Mouse (Mus musculus) small intestine, adult 2 months (tissue): ENCODE measurements around the gene Amt. TPM values are rescaled to one million over a fixed set of nuclear protein-coding genes. Genes with fewer than 3 reads are reported as not detected.

Source experiments
- H3K27ac ChIP-seq: fragments of 200-500 bp; 2 replicates; pipeline ENCODE4 v1.5.1; 2012; ENCODE audit warnings: low read depth, low read length, control low read depth, inconsistent platforms; ENCODE audit not compliant: insufficient read depth
- H3K27me3 ChIP-seq: fragments of 200-500 bp; 2 replicates; pipeline ENCODE4 v1.6.1; 2012; ENCODE audit warnings: mild to moderate bottlenecking, moderate library complexity, low read length, inconsistent platforms; ENCODE audit not compliant: control insufficient read depth, insufficient read depth
- H3K36me3 ChIP-seq: fragments of 200-500 bp; 2 replicates; pipeline ENCODE4 v1.6.1; 2012; ENCODE audit warnings: mild to moderate bottlenecking, low read length, control low read depth, inconsistent platforms; ENCODE audit not compliant: control insufficient read depth, insufficient read depth
- H3K4me1 ChIP-seq: fragments of 200-500 bp; 2 replicates; pipeline ENCODE4 v1.6.1; 2012; ENCODE audit warnings: low read length, inconsistent platforms, mixed read lengths; ENCODE audit not compliant: control insufficient read depth, insufficient read depth, insufficient read length
- H3K4me3 ChIP-seq: fragments of 200-500 bp; 2 replicates; pipeline ENCODE4 v1.5.1; 2012; ENCODE audit warnings: low read depth, mild to moderate bottlenecking, control low read depth, inconsistent platforms, low read length, moderate library complexity
- CTCF ChIP-seq: fragments of 200-500 bp; IDR thresholded peaks from 2 replicates; pipeline ENCODE4 v1.5.1; 2012; ENCODE audit warnings: low read depth, mild to moderate bottlenecking, control low read depth, inconsistent platforms, low read length, moderate library complexity, mixed read lengths; ENCODE audit not compliant: insufficient replicate concordance, insufficient read length; ENCODE audit errors: extremely low read depth
- POLR2A ChIP-seq: fragments of 200-500 bp; IDR thresholded peaks from 2 replicates; pipeline ENCODE4 v1.6.1; 2012; ENCODE audit warnings: low read depth, mild to moderate bottlenecking, control low read depth, inconsistent platforms, low read length, moderate library complexity
- WGBS: fragments of 180-500 bp; shearing (Covaris S2); methylation state at CpG from one replicate; pipeline ENCODE4 v1.1.7; 2018; 5-methylcytosine and 5-hydroxymethylcytosine counted together
- polyA plus RNA-seq: library from polyadenylated mRNA; depleted of rRNA; stranded (reverse); fragments of >200 nt; gene quantifications from 2 replicates; pipeline ENCODE4 v1.2.3, GENCODE M21; 2012; rRNA removed

Gene Amt
- polyA plus RNA-seq, result 1.4 and 1.9 TPM in 2 replicates

DNA sequence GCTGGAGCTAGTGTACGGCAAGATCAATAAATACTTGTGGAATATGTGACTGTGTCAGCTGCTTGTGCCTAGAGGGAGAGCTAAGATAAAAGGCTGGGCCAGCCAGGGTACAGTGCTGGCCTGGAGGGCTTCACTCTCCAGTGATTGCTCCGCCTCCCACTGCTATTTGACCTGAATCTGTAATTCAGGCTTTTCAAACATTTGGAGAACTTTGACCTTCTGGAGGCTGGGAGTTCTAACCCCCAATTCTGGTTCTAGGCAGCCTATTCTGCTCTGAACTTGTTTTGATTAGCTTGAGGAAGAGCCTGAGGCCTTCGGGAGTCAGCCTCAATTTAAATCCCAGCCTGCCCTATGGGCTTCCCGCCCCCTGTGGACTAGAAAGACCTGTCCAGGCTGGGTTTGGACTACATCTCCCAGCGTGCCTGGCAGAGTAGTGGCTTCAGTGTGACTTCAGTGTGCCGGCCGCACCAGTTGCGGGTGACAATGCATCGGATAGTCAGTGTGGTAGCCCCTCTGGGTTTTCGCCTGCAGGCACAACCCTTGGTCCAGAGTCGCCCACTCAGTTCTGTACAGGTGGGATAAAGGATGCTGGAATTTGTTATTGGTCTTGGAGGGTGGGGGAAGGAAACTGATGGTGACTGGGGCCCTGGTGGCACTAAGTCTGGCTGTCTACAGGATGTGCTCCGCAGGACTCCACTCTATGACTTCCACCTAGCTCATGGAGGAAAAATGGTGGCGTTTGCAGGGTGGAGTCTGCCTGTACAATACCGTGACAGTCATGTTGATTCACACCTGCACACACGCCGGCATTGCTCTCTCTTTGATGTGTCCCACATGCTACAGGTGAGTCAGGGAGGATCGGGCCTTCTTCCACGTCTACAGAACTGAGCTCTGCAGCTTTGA lies at the start of gene Amt:
Gene Amt, plus strand, starts transcription at position 401 of the 903 bp plus-strand sequence.
- 0 out of 2 replicates have a peak, but pooled peaks cover 2% of the 10 kb centered on the region for H3K4me1 ChIP-seq

DNA sequence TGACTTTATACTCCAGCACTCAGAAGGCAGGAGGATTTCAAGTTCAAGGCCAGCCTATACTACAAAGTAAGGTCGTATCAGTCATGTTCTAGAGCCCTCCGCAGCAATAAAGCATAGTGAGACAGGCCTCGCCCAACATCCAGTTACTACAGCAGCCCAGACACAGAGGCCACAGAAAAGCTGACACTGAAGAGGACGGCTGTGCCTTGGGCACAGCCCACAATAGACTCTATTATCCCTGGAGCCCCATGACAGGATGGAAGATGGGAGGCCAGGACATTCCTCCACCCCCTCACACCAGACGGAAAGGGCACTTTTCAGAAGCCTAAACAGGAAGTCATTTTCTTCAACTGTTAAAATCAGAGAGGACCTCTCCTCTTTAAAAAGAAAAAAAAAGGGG lies 47.7 kb upstream of the Amt start:
- WGBS, result 65% methylated on average over 5 of the region's 5 CpGs
- peaks cover 31% of the 10 kb centered on the region for H3K36me3 ChIP-seq

More for the DNA sequence above, at the start of gene Amt:
- no peaks in the 10 kb centered on the region for H3K27me3 ChIP-seq
- WGBS, result 30% methylated on average over 18 of the region's 18 CpGs
- no peak for TF ChIP-seq CTCF
- TF ChIP-seq POLR2A, result no peak
- H3K36me3 ChIP-seq, result peaks cover 4% of the 10 kb centered on the region; the same call in 1 of the 2 replicates
- no peak within 1 kb of the TSS for H3K4me3 ChIP-seq
- no peak within 1 kb of the TSS for H3K27ac ChIP-seq

DNA sequence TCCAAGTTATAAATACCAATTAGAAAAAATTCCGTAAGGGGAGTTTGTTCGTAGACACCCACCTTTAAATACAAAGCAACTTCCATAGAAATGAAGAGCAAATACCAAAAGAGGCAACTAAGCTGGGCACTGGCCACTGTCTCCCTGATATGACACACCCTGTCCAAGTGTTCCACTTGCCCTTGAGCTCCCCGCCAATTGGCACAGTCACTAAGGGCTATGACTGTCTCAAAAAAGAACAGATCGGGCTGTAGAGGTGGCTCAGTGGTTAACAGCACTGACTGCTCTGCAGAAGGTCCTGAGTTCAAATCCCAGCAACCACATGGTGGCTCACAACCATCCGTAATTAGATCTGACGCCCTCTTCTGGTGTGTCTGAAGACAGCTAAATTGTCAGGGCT lies 44.8 kb upstream of the Amt start:
- H3K4me1 ChIP-seq, result peaks cover 2% of the 10 kb centered on the region; the same call in 1 of the 2 replicates
- peaks cover 21% of the 10 kb centered on the region for H3K36me3 ChIP-seq
- no peak overlapping the region for H3K4me3 ChIP-seq
- H3K27me3 ChIP-seq, result no peaks in the 10 kb centered on the region
- 91% methylated on average over 6 of the region's 6 CpGs for WGBS
- H3K27ac ChIP-seq, result no peak overlapping the region
- no peak for TF ChIP-seq CTCF
- no peak for TF ChIP-seq POLR2A

More for the DNA sequence above, 47.7 kb upstream of the Amt start:
- no peaks in the 10 kb centered on the region for H3K27me3 ChIP-seq
- peaks cover 2% of the 10 kb centered on the region; the same call in 1 of the 2 replicates for H3K4me1 ChIP-seq
- TF ChIP-seq CTCF (no peak), POLR2A (no peak)
- H3K27ac ChIP-seq, result no peak overlapping the region
- no peak overlapping the region for H3K4me3 ChIP-seq

- 77% methylated on average over 7 of the region's 7 CpGs for WGBS
- Histone ChIP-seq H3K4me3 (no peak overlapping the region), H3K4me1 (no peaks in the 10 kb centered on the region), H3K36me3 (peaks cover 21% of the 10 kb centered on the region), H3K27ac (no peak overlapping the region), H3K27me3 (no peaks in the 10 kb centered on the region)
- TF ChIP-seq CTCF (no peak), POLR2A (no peak)
Observed at GRCm38 (mm10) chr9:108252766-108253165, 43.9 kb upstream of the Amt start.

DNA sequence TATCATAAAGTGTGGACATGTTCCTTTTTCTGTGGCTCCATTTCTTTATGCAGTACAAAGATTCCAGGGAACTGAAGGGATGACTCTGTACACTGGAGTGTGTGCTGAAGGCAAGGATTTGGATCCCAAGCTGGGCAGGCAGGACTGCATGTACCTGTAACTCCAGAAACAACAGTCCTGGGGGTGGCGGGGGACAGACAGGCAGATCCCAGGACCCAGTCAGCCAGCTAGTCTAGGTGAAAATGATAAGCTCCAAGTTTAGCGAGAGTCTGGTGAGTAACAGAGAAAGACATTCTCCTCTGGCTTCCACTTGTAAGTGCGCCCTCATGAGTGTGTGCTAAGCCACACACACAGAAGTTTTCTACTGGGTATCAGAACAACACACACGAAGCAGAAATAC lies 36.1 kb upstream of the Amt start:
- Histone ChIP-seq H3K36me3 (no peaks in the 10 kb centered on the region; the same call in 1 of the 2 replicates), H3K27ac (no peak overlapping the region), H3K4me1 (peaks cover 18% of the 10 kb centered on the region; the same call in 1 of the 2 replicates), H3K27me3 (no peaks in the 10 kb centered on the region), H3K4me3 (no peak overlapping the region)
- WGBS, result 62% methylated on average over 4 of the region's 4 CpGs
- no peak for TF ChIP-seq POLR2A
- no peak for TF ChIP-seq CTCF

DNA sequence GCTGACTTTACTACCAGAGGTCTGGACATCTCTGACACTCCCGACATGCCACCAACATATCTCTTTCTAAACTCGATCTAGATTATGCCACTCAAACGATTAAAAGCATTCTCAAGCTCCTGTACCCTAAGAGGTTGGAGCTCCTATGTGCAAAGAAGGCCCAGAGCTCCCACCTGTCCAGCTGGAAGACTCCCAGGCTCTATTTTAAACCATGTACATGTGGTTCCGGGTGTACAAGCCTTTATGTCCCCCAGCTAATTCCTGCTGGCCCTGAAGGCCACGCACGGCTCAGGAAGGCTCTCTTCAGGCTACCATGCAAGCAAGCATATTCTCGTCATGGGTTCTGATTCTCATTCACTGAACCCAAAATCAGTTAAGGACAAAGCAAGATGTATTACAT lies 34.8 kb upstream of the Amt start:
- 26% methylated on average over 7 of the region's 7 CpGs for WGBS
- Histone ChIP-seq H3K36me3 (no peaks in the 10 kb centered on the region), H3K27me3 (no peaks in the 10 kb centered on the region), H3K27ac (no peak overlapping the region), H3K4me1 (peaks cover 18% of the 10 kb centered on the region; the same call in 1 of the 2 replicates), H3K4me3 (peak overlapping the region; percentile 17; the same call in 1 of the 2 replicates)
- TF ChIP-seq POLR2A (no peak), CTCF (no peak)

DNA sequence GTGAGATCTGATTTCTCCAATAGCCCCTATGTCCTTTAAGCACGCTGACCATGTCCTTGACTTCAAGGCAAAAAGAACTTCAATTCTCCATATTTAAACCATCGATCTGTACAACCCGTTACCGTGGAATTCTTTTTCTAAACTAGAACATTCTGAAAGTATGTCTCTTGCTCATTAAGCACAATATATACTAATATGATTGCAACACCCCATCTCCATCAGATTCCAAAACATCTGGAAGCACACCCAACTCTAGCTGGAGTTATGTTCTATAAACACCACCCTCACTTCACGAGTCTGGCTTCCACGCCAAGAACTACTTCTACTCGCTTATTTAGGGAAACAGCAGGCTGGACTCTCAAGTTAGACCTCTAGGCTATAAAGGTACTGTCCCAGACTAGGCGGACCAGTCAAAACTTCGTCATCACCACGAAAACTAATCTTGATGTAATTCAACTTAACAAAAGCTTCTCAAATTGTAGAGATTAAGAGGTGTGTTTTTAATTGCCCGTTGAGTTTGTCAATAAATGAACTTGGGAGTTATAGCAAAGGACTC lies 34.1 kb upstream of the Amt start:
- Histone ChIP-seq H3K36me3 (no peaks in the 10 kb centered on the region), H3K4me1 (peaks cover 21% of the 10 kb centered on the region; the same call in 1 of the 2 replicates), H3K27ac (peak overlapping the region; percentile 87), H3K4me3 (peak overlapping the region; percentile 77), H3K27me3 (no peaks in the 10 kb centered on the region)
- TF ChIP-seq POLR2A, result no peak
- 14% methylated on average over 11 of the region's 11 CpGs for WGBS
